ENCODE assay signal across 29 mouse cellular contexts in genomic region chr5:77155526-77155925, GRCm38 (mm10). TPM values are rescaled to one million over a fixed set of nuclear protein-coding genes. Genes with fewer than 3 reads are reported as not detected.
DNase-seq lines count a peak whose midpoint lies in the region; ATAC-seq and TF ChIP-seq lines count a peak whose summit lies in the region.
"Had no signal": no experiment of that assay in that cellular context is flagged by ENCODE, and none has a peak within 500 bp of the region (broad histone marks: within the 10 kb centered on the region; RNA-seq: fewer than 3 reads in every experiment).

No protein-coding gene starts in this region.

- H3K4me2 ChIP-seq in liver, postnatal 0 days (ENCODE audit: low read depth, low read length) = no peak overlapping the region
- no peak overlapping the region for H3K4me2 ChIP-seq in lung, postnatal 0 days (replicated peaks; ENCODE audit: low read depth, low read length)
- no peak overlapping the region for H3K4me2 ChIP-seq in stomach, postnatal 0 days (replicated peaks; ENCODE audit: low read depth)
- no peak overlapping the region for H3K4me2 ChIP-seq in heart, embryonic 12.5 days
- H3K4me2 ChIP-seq: embryonic facial prominence, embryonic 15.5 days; heart, embryonic 15.5 days; hindbrain, embryonic 13.5 days had no signal

- H3K36me3 ChIP-seq in liver, postnatal 0 days (replicated peaks; ENCODE audit: insufficient read depth, low read length) = no peaks in the 10 kb centered on the region
- no peaks in the 10 kb centered on the region for H3K36me3 ChIP-seq in lung, postnatal 0 days (ENCODE audit: insufficient read depth, low read length)
- no peaks in the 10 kb centered on the region for H3K36me3 ChIP-seq in stomach, postnatal 0 days (ENCODE audit: control insufficient read depth, insufficient read depth, low read length)
- no peaks in the 10 kb centered on the region for H3K36me3 ChIP-seq in heart, embryonic 12.5 days
- H3K36me3 ChIP-seq: embryonic facial prominence, embryonic 15.5 days; forebrain, embryonic 10.5 days; heart, embryonic 10.5 days; heart, embryonic 15.5 days; hindbrain, embryonic 13.5 days had no signal

- no peak for DNase-seq in liver, postnatal 0 days
- DNase-seq in liver = no peak
- peak; percentile 72 for DNase-seq in lung, postnatal 0 days (ENCODE audit: low spot score)
- no peak for DNase-seq in lung, postnatal 36 days
- DNase-seq in stomach, postnatal 0 days (ENCODE audit: low spot score) = no peak
- no peak for DNase-seq in retina, embryonic 14.5 days (ENCODE audit: low spot score)
- DNase-seq: adrenal gland, adult 2 months; adrenal gland, postnatal 36 days; cerebellum, adult 11 months; cerebellum, adult 8-10 months; cerebellum, postnatal 14 days; embryo, embryonic 11 days; gastrocnemius, postnatal 36 days; heart, adult 18-20 months; heart, postnatal 14 days had no signal

- no peak overlapping the region for H3K9ac ChIP-seq in liver, postnatal 0 days (replicated peaks)
- H3K9ac ChIP-seq in lung, postnatal 0 days (replicated peaks; ENCODE audit: low read depth) = no peak overlapping the region
- H3K9ac ChIP-seq in stomach, postnatal 0 days (ENCODE audit: low read length) = no peak overlapping the region
- H3K9ac ChIP-seq in heart, embryonic 12.5 days = no peak overlapping the region
- H3K9ac ChIP-seq: embryonic facial prominence, embryonic 15.5 days; heart, embryonic 15.5 days; hindbrain, embryonic 13.5 days had no signal

- no peak overlapping the region for H3K4me3 ChIP-seq in liver, postnatal 0 days (ENCODE audit: low read depth, low read length)
- no peak overlapping the region for H3K4me3 ChIP-seq in lung, postnatal 0 days (ENCODE audit: low read depth, low read length)
- no peak overlapping the region for H3K4me3 ChIP-seq in stomach, postnatal 0 days (ENCODE audit: low read depth, low read length)
- H3K4me3 ChIP-seq in heart, embryonic 12.5 days = no peak overlapping the region
- H3K4me3 ChIP-seq: embryonic facial prominence, embryonic 15.5 days; erythroblast, embryonic 14.5 days; forebrain, embryonic 10.5 days; heart, embryonic 10.5 days; heart, embryonic 15.5 days; hindbrain, embryonic 13.5 days had no signal

- no peak for ATAC-seq in liver, postnatal 0 days
- peak; percentile 34 for ATAC-seq in lung, postnatal 0 days
- ATAC-seq in granulocyte monocyte progenitor cell, adult 5-6 weeks (replicated peaks; ENCODE audit: poor library complexity, severe bottlenecking) = peak; percentile 86
- no peak; the same call in 1 of the 2 replicates for ATAC-seq in stomach, postnatal 0 days (ENCODE audit: low FRiP score, low TSS enrichment)
- ATAC-seq in heart, embryonic 12.5 days (ENCODE audit: insufficient number of reproducible peaks, low FRiP score) = no peak
- ATAC-seq: forebrain, embryonic 14.5 days; Patski had no signal

- peak overlapping the region; percentile 34; the same call in 1 of the 2 replicates for H3K27ac ChIP-seq in liver, postnatal 0 days (ENCODE audit: low read depth)
- peak overlapping the region; percentile 65 for H3K27ac ChIP-seq in lung, postnatal 0 days (ENCODE audit: low read length)
- H3K27ac ChIP-seq in stomach, postnatal 0 days (replicated peaks) = peak overlapping the region; percentile 56; the same call in 1 of the 2 replicates
- H3K27ac ChIP-seq in heart, embryonic 12.5 days (ENCODE audit: poor library complexity, severe bottlenecking) = no peak overlapping the region
- H3K27ac ChIP-seq: embryonic facial prominence, embryonic 15.5 days; forebrain, embryonic 10.5 days; heart, embryonic 10.5 days; heart, embryonic 15.5 days; hindbrain, embryonic 13.5 days had no signal

- H3K4me1 ChIP-seq in liver, postnatal 0 days (ENCODE audit: insufficient read depth) = peaks cover 21% of the 10 kb centered on the region
- peaks cover 7% of the 10 kb centered on the region; the same call in 1 of the 2 replicates for H3K4me1 ChIP-seq in lung, postnatal 0 days (ENCODE audit: insufficient read depth, low read depth, low read length)
- H3K4me1 ChIP-seq in stomach, postnatal 0 days (replicated peaks; ENCODE audit: control insufficient read depth, insufficient read depth) = no peaks in the 10 kb centered on the region
- peaks cover 21% of the 10 kb centered on the region for H3K4me1 ChIP-seq in heart, embryonic 12.5 days (replicated peaks)

- no peak for TF ChIP-seq CTCF in liver, postnatal 0 days (IDR thresholded peaks at IDR 0.05; ENCODE audit: low read depth)
- TF ChIP-seq CTCF in lung, postnatal 0 days (IDR thresholded peaks at IDR 0.05) = no peak
- TF ChIP-seq CTCF in stomach, postnatal 0 days (IDR thresholded peaks at IDR 0.05; ENCODE audit: low read depth) = no peak

- H3K9me3 ChIP-seq in liver, postnatal 0 days (ENCODE audit: low read length) = no peaks in the 10 kb centered on the region
- H3K9me3 ChIP-seq in lung, postnatal 0 days (ENCODE audit: low read length) = no peaks in the 10 kb centered on the region
- no peaks in the 10 kb centered on the region for H3K9me3 ChIP-seq in stomach, postnatal 0 days (ENCODE audit: control insufficient read depth, low read length)
- no peaks in the 10 kb centered on the region for H3K9me3 ChIP-seq in heart, embryonic 12.5 days (replicated peaks)
- H3K9me3 ChIP-seq: embryonic facial prominence, embryonic 15.5 days; forebrain, embryonic 10.5 days; heart, embryonic 10.5 days; heart, embryonic 15.5 days; hindbrain, embryonic 13.5 days had no signal

- no peak for TF ChIP-seq EP300 in liver, postnatal 0 days (IDR thresholded peaks at IDR 0.05; ENCODE audit: low read depth)
- TF ChIP-seq EP300 in lung, postnatal 0 days (IDR thresholded peaks at IDR 0.05) = peak; percentile 7; the same call in 1 of the 2 replicates
- no peak for TF ChIP-seq EP300 in stomach, postnatal 0 days (optimal IDR thresholded peaks at IDR 0.05)

- H3K27me3 ChIP-seq in liver, postnatal 0 days (ENCODE audit: insufficient read depth, low read length) = no peaks in the 10 kb centered on the region
- no peaks in the 10 kb centered on the region for H3K27me3 ChIP-seq in lung, postnatal 0 days (replicated peaks; ENCODE audit: insufficient read depth, low read length)
- H3K27me3 ChIP-seq in stomach, postnatal 0 days (ENCODE audit: control insufficient read depth, insufficient read depth, low read length) = no peaks in the 10 kb centered on the region
- H3K27me3 ChIP-seq in heart, embryonic 12.5 days (replicated peaks) = no peaks in the 10 kb centered on the region
- H3K27me3 ChIP-seq: embryonic facial prominence, embryonic 15.5 days; heart, embryonic 15.5 days; hindbrain, embryonic 13.5 days had no signal

- 87% methylated on average over 12 of the region's 12 CpGs for WGBS in liver, postnatal 0 days (ENCODE audit: insufficient replicate concordance)
- WGBS in lung, postnatal 0 days = 64% methylated on average over 12 of the region's 12 CpGs
- WGBS in stomach, postnatal 0 days = 85% methylated on average over 12 of the region's 12 CpGs
- 86% methylated on average over 12 of the region's 12 CpGs for WGBS in heart, embryonic 12.5 days

RNA-seq across cellular contexts. Expression of gene Hopx, which starts 40.6 kb away (rescaled TPM):
- 0.78 and 0.95 TPM in 2 replicates for polyA plus RNA-seq in liver, postnatal 0 days (2015; fragmentation: Nextera tagmentation; extraction: Ambion mirVana)
- 49.0 and 49.5 TPM in 2 replicates for polyA plus RNA-seq in lung, postnatal 0 days (2015; fragmentation: Nextera tagmentation; extraction: Ambion mirVana)
- 4.8 and 5.4 TPM in 2 replicates for total RNA-seq in granulocyte monocyte progenitor cell, adult 5-6 weeks (2014; fragmentation: Nextera tagmentation)
- 1.9 and 3.7 TPM in 2 replicates for total RNA-seq in granulocyte monocyte progenitor cell, adult 5-6 weeks (2017)
- polyA plus RNA-seq in stomach, postnatal 0 days (2015; fragmentation: Nextera tagmentation; extraction: Ambion mirVana) = 26.6 and 30.2 TPM in 2 replicates
- 14.4 and 14.6 TPM in 2 replicates for polyA plus RNA-seq in heart, embryonic 12.5 days (2016; fragmentation: Nextera tagmentation; extraction: Ambion mirVana)
- polyA plus RNA-seq: Patski had no signal

RNA-seq across cellular contexts. Expression of gene Spink2, which starts 55.7 kb away (rescaled TPM):
- polyA plus RNA-seq in liver, postnatal 0 days (2015; fragmentation: Nextera tagmentation; extraction: Ambion mirVana) = not detected in 2 replicates
- polyA plus RNA-seq in lung, postnatal 0 days (2015; fragmentation: Nextera tagmentation; extraction: Ambion mirVana) = 5.2 and 8.5 TPM in 2 replicates
- total RNA-seq in granulocyte monocyte progenitor cell, adult 5-6 weeks (2014; fragmentation: Nextera tagmentation) = not detected in 2 replicates
- not detected in 2 replicates for total RNA-seq in granulocyte monocyte progenitor cell, adult 5-6 weeks (2017)
- polyA plus RNA-seq in stomach, postnatal 0 days (2015; fragmentation: Nextera tagmentation; extraction: Ambion mirVana) = 1.8 and 2.3 TPM in 2 replicates
- polyA plus RNA-seq in heart, embryonic 12.5 days (2016; fragmentation: Nextera tagmentation; extraction: Ambion mirVana) = 7.3 and 7.9 TPM in 2 replicates
- total RNA-seq: common myeloid progenitor, adult 5-6 weeks; gastrocnemius, adult 8-10 months; gastrocnemius, postnatal 36 days; heart, adult 18-20 months; hematopoietic stem cell, adult 5-6 weeks had no signal
- polyA plus RNA-seq: adrenal gland, adult 2 months; C2C12; erythroblast, embryonic 14.5 days; Patski had no signal

Comparison
In these comparisons a context has a peak if more than half of its experiments do, and no peak if none do; other contexts are left out.
1. ATAC-seq: peak in lung, postnatal 0 days (single experiment) and granulocyte monocyte progenitor cell, adult 5-6 weeks (single experiment); none in liver, postnatal 0 days (single experiment), stomach, postnatal 0 days (single experiment) and heart, embryonic 12.5 days (single experiment).